Mouse (Mus musculus): Measurements from ENCODE around the gene Coq2.

Coq2 gene

GRCm38 (mm10) chr5:100663011-100663410 lies 11.9 kb downstream of the Coq2 start:
- no peak for DNase-seq (ENCODE audit: low spot score in 2 of 2)

- no peak for DNase-seq (ENCODE audit: low spot score in 2 of 2)
Measured at GRCm38 (mm10) chr5:100658460-100658859, 16.5 kb downstream of the Coq2 start.

GRCm38 (mm10) chr5:100656352-100656751 lies 18.6 kb downstream of the Coq2 start:
- no peak for DNase-seq (ENCODE audit: low spot score in 2 of 2)

GRCm38 (mm10) chr5:100652327-100652726 lies 22.6 kb downstream of the Coq2 start:
- no peak for DNase-seq (ENCODE audit: low spot score in 2 of 2)

GRCm38 (mm10) chr5:100651486-100651885 lies 23.5 kb downstream of the Coq2 start:
- no peak for DNase-seq (ENCODE audit: low spot score in 2 of 2)

GRCm38 (mm10) chr5:100650969-100651368 lies 24.0 kb downstream of the Coq2 start:
- DNase-seq (ENCODE audit: low spot score in 2 of 2): no peak

GRCm38 (mm10) chr5:100648546-100648945 lies 26.4 kb downstream of the Coq2 start:
- DNase-seq (ENCODE audit: low spot score in 2 of 2): no peak

- no peak for DNase-seq (ENCODE audit: low spot score in 2 of 2)
Measured at GRCm38 (mm10) chr5:100648046-100648445, 26.9 kb downstream of the Coq2 start.

- DNase-seq (ENCODE audit: low spot score in 2 of 2): no peak
Measured at GRCm38 (mm10) chr5:100646558-100646957, 28.4 kb downstream of the Coq2 start.

- no peak for DNase-seq (ENCODE audit: low spot score in 2 of 2)
Measured at GRCm38 (mm10) chr5:100643991-100644535, 30.9 kb downstream of the Coq2 start.

GRCm38 (mm10) chr5:100643253-100643990 lies 31.5 kb downstream of the Coq2 start:
- DNase-seq (ENCODE audit: low spot score in 2 of 2): peak in 1 of 2 experiments; percentile 26

GRCm38 (mm10) chr5:100642316-100642715 lies 32.6 kb downstream of the Coq2 start:
- no peak for DNase-seq (ENCODE audit: low spot score in 2 of 2)

GRCm38 (mm10) chr5:100638483-100638882 lies 36.5 kb downstream of the Coq2 start:
- DNase-seq (ENCODE audit: low spot score in 2 of 2): no peak

GRCm38 (mm10) chr5:100636794-100637544 lies 38.0 kb downstream of the Coq2 start:
- DNase-seq (ENCODE audit: low spot score in 2 of 2): no peak

- no peak for DNase-seq (ENCODE audit: low spot score in 2 of 2)
Measured at GRCm38 (mm10) chr5:100635908-100636307, 39.0 kb downstream of the Coq2 start.

- DNase-seq (ENCODE audit: low spot score in 2 of 2): no peak
Measured at GRCm38 (mm10) chr5:100634885-100635478, 40.0 kb downstream of the Coq2 start.

- DNase-seq (ENCODE audit: low spot score in 2 of 2): no peak
Measured at GRCm38 (mm10) chr5:100632540-100633129, 42.3 kb downstream of the Coq2 start.

- DNase-seq (ENCODE audit: low spot score in 2 of 2): no peak
Measured at GRCm38 (mm10) chr5:100628807-100629206, 46.1 kb downstream of the Coq2 start.

GRCm38 (mm10) chr5:100626526-100626925 lies 48.4 kb downstream of the Coq2 start:
- DNase-seq (ENCODE audit: low spot score in 2 of 2): no peak

GRCm38 (mm10) chr5:100624743-100625360 lies 50.1 kb downstream of the Coq2 start:
- DNase-seq (ENCODE audit: low spot score in 2 of 2): no peak

- no peak for DNase-seq (ENCODE audit: low spot score in 2 of 2)
Measured at GRCm38 (mm10) chr5:100622509-100623163, 52.3 kb downstream of the Coq2 start.
